Mouse (Mus musculus): ENCODE measurements around the gene Adgrb2. TPM values are rescaled to one million over a fixed set of nuclear protein-coding genes. Genes with fewer than 3 reads are reported as not detected.
A peak's percentile ranks its signal among the peaks of the same experiment; 100 is the strongest.

Gene Adgrb2
- polyA plus RNA-seq, 1 experiment from 2014 or later, result 4.0 TPM

DNA sequence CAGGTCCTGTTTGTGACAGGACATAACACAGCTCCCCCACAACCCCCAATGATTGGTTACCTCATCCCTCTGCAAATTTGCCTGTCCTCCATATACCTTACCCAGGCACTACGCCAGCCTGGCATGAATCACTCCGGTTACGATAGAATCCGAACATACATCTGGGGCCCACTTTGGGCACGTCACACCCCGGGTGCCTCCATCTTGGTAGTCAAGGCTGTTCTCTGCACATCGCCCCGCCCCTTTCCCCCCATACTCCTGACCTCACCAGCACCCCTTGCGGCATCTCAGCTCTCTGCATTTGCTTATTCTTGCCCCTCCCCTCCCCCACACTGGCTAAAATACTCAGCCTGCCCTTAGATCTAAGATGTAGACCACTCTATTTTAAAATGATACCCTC lies 20.9 kb downstream of the Adgrb2 start:
- Histone ChIP-seq H3K9ac (ENCODE audit: low read depth, low read length) (no peak overlapping the region), H3K4me2 (ENCODE audit: low read depth, low read length) (no peak overlapping the region), H3K27ac (replicated peaks; ENCODE audit: low read depth, low read length) (no peak overlapping the region), H3K4me1 (ENCODE audit: control insufficient read depth, insufficient read depth, low read length) (peaks cover 8% of the 10 kb centered on the region; the same call in 1 of the 2 replicates), H3K27me3 (replicated peaks; ENCODE audit: control insufficient read depth, insufficient read depth, low read length) (peaks cover 6% of the 10 kb centered on the region; the same call in 1 of the 2 replicates), H3K4me3 (ENCODE audit: low read depth, low read length) (no peak overlapping the region), H3K9me3 (ENCODE audit: control insufficient read depth, low read length) (no peaks in the 10 kb centered on the region), H3K36me3 (ENCODE audit: control insufficient read depth, insufficient read depth, low read length) (0 out of 2 replicates have a peak, but pooled peaks cover 15% of the 10 kb centered on the region)
- DNase-seq (ENCODE audit: low spot score) (no peak), ATAC-seq (ENCODE audit: low read depth) (no peak)
- 67% methylated on average over 9 of the region's 9 CpGs for WGBS

DNA sequence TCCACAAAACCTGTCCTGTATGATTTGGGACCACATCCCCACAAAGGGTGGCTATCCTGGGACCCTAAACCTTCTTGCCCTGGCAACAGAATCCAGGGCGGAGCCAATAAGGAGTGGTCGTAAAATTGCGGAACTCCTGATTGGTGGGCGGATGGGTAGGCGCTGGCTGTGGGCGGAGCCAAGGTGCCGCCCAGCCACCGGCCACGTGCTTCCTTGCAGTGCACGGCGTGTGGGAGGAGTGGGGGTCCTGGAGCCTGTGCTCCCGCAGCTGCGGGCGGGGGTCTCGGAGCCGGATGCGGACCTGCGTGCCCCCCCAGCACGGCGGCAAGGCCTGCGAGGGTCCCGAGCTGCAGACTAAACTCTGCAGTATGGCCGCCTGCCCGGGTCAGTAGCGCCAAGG lies 21.9 kb downstream of the Adgrb2 start:
- peaks cover 6% of the 10 kb centered on the region; the same call in 1 of the 2 replicates for H3K27me3 ChIP-seq (replicated peaks; ENCODE audit: control insufficient read depth, insufficient read depth, low read length)
- H3K36me3 ChIP-seq (ENCODE audit: control insufficient read depth, insufficient read depth, low read length), result peaks cover 21% of the 10 kb centered on the region; the same call in 1 of the 2 replicates
- 16% methylated on average over 21 of the region's 25 CpGs for WGBS
- no peak overlapping the region for H3K27ac ChIP-seq (replicated peaks; ENCODE audit: low read depth, low read length)
- peak overlapping the region; percentile 40 for H3K9ac ChIP-seq (ENCODE audit: low read depth, low read length)
- H3K9me3 ChIP-seq (ENCODE audit: control insufficient read depth, low read length), result no peaks in the 10 kb centered on the region
- peak overlapping the region; percentile 23 for H3K4me3 ChIP-seq (ENCODE audit: low read depth, low read length)
- DNase-seq (ENCODE audit: low spot score), result no peak
- peaks cover 4% of the 10 kb centered on the region; the same call in 1 of the 2 replicates for H3K4me1 ChIP-seq (ENCODE audit: control insufficient read depth, insufficient read depth, low read length)
- no peak for ATAC-seq (ENCODE audit: low read depth)
- H3K4me2 ChIP-seq (ENCODE audit: low read depth, low read length), result peak overlapping the region; percentile 50

DNA sequence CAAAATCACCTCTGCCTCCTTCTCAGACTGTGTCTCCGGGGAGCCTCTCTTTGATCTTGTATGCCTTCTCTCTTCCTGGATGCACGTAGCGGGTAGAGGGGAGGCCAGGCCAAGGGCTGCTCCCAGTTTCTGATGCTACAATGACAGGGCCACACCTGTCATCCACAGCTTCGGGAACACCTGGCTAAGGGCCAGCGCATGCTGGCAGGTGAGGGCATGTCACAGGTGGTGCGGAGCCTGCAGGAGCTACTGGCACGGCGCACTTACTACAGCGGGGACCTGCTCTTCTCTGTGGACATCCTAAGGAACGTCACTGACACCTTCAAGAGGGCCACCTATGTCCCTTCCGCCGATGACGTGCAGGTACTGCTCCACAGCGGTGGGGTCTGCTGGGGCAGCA lies 24.4 kb downstream of the Adgrb2 start:
- no peak for ATAC-seq (ENCODE audit: low read depth)
- H3K27me3 ChIP-seq (replicated peaks; ENCODE audit: control insufficient read depth, insufficient read depth, low read length), result peaks cover 6% of the 10 kb centered on the region; the same call in 1 of the 2 replicates
- H3K36me3 ChIP-seq (ENCODE audit: control insufficient read depth, insufficient read depth, low read length), result peaks cover 28% of the 10 kb centered on the region; the same call in 1 of the 2 replicates
- H3K27ac ChIP-seq (replicated peaks; ENCODE audit: low read depth, low read length), result no peak overlapping the region
- WGBS, result 77% methylated on average over 13 of the region's 14 CpGs
- no peak overlapping the region for H3K9ac ChIP-seq (ENCODE audit: low read depth, low read length)
- no peak overlapping the region for H3K4me3 ChIP-seq (ENCODE audit: low read depth, low read length)
- H3K9me3 ChIP-seq (ENCODE audit: control insufficient read depth, low read length), result no peaks in the 10 kb centered on the region
- H3K4me1 ChIP-seq (ENCODE audit: control insufficient read depth, insufficient read depth, low read length), result peaks cover 4% of the 10 kb centered on the region; the same call in 1 of the 2 replicates
- no peak for DNase-seq (ENCODE audit: low spot score)
- no peak overlapping the region for H3K4me2 ChIP-seq (ENCODE audit: low read depth, low read length)

DNA sequence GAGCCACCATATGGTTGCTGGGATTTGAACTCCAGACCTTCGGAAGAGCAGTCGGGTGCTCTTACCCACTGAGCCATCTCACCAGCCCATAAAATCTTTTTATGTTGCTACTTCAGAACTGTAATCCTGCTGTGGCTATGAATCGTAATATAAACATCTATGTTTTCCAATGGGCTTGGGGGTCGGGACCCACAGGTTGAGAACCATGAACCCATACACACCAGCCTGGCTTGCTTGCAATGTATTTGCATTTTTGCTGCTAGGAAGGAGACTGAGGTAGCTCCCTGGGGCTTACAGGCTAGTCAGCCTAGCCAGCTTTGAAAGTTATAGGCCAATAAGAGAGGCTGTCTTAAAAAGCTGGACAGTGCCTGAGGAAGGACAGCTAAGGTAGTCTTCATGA lies 26.1 kb downstream of the Adgrb2 start:
- no peak overlapping the region for H3K27ac ChIP-seq (replicated peaks; ENCODE audit: low read depth, low read length)
- peaks cover 6% of the 10 kb centered on the region; the same call in 1 of the 2 replicates for H3K27me3 ChIP-seq (replicated peaks; ENCODE audit: control insufficient read depth, insufficient read depth, low read length)
- H3K4me2 ChIP-seq (ENCODE audit: low read depth, low read length), result no peak overlapping the region
- 88% methylated on average over 4 of the region's 4 CpGs for WGBS
- no peak overlapping the region for H3K4me3 ChIP-seq (ENCODE audit: low read depth, low read length)
- H3K4me1 ChIP-seq (ENCODE audit: control insufficient read depth, insufficient read depth, low read length), result peaks cover 4% of the 10 kb centered on the region; the same call in 1 of the 2 replicates
- H3K9ac ChIP-seq (ENCODE audit: low read depth, low read length), result no peak overlapping the region
- peaks cover 28% of the 10 kb centered on the region; the same call in 1 of the 2 replicates for H3K36me3 ChIP-seq (ENCODE audit: control insufficient read depth, insufficient read depth, low read length)
- ATAC-seq (ENCODE audit: low read depth) (no peak), DNase-seq (ENCODE audit: low spot score) (no peak)
- H3K9me3 ChIP-seq (ENCODE audit: control insufficient read depth, low read length), result no peaks in the 10 kb centered on the region

DNA sequence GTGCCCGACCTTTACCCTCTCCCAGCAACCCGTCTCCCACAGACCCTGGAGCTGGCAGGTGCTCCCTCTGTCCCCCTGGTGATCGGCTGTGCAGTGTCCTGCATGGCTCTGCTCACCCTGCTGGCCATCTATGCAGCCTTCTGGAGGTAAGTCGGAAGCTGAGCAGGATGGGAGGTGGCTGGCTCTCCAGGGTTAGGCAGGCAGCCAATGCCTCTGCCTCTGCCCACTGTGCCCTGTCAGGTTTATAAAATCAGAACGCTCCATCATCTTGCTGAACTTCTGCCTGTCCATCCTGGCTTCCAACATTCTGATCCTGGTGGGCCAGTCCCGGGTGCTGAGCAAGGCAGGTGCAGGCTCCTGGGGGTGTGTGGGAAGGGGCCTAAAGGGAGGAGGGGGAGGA lies 27.6 kb downstream of the Adgrb2 start:
- H3K9ac ChIP-seq (ENCODE audit: low read depth, low read length), result no peak overlapping the region
- no peak overlapping the region for H3K4me3 ChIP-seq (ENCODE audit: low read depth, low read length)
- H3K27ac ChIP-seq (replicated peaks; ENCODE audit: low read depth, low read length), result no peak overlapping the region
- no peak overlapping the region for H3K4me2 ChIP-seq (ENCODE audit: low read depth, low read length)
- H3K27me3 ChIP-seq (replicated peaks; ENCODE audit: control insufficient read depth, insufficient read depth, low read length), result peaks cover 3% of the 10 kb centered on the region; the same call in 1 of the 2 replicates
- H3K4me1 ChIP-seq (ENCODE audit: control insufficient read depth, insufficient read depth, low read length), result no peaks in the 10 kb centered on the region
- WGBS, result 79% methylated on average over 6 of the region's 6 CpGs
- peaks cover 28% of the 10 kb centered on the region; the same call in 1 of the 2 replicates for H3K36me3 ChIP-seq (ENCODE audit: control insufficient read depth, insufficient read depth, low read length)
- ATAC-seq (ENCODE audit: low read depth), result no peak
- DNase-seq (ENCODE audit: low spot score), result no peak
- H3K9me3 ChIP-seq (ENCODE audit: control insufficient read depth, low read length), result no peaks in the 10 kb centered on the region

DNA sequence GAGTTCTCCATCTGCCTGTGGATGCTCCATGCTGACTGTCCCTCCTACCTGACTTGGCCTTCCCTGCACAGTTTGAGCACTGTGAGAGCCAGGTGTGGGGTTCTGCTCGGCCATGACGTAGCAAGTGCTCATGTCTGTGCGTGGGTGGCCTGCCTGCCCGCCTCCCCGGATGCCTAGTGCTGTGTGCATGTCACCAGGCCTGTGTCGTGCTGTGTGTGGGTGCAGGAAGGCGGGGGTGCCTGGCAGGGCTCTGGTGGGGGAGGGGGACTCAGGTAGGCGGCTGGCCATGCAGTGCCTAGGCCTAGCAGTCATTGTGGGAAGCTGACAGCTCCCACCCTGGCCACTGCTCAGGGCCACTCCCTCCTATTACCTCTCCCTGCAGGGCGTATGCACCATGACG lies 28.4 kb downstream of the Adgrb2 start:
- Histone ChIP-seq H3K4me1 (ENCODE audit: control insufficient read depth, insufficient read depth, low read length) (no peaks in the 10 kb centered on the region), H3K9me3 (ENCODE audit: control insufficient read depth, low read length) (no peaks in the 10 kb centered on the region), H3K4me3 (ENCODE audit: low read depth, low read length) (no peak overlapping the region), H3K27ac (replicated peaks; ENCODE audit: low read depth, low read length) (no peak overlapping the region), H3K36me3 (ENCODE audit: control insufficient read depth, insufficient read depth, low read length) (peaks cover 28% of the 10 kb centered on the region; the same call in 1 of the 2 replicates), H3K9ac (ENCODE audit: low read depth, low read length) (no peak overlapping the region), H3K4me2 (ENCODE audit: low read depth, low read length) (no peak overlapping the region), H3K27me3 (replicated peaks; ENCODE audit: control insufficient read depth, insufficient read depth, low read length) (no peaks in the 10 kb centered on the region)
- 66% methylated on average over 10 of the region's 10 CpGs for WGBS
- DNase-seq (ENCODE audit: low spot score) (no peak), ATAC-seq (ENCODE audit: low read depth) (no peak)

DNA sequence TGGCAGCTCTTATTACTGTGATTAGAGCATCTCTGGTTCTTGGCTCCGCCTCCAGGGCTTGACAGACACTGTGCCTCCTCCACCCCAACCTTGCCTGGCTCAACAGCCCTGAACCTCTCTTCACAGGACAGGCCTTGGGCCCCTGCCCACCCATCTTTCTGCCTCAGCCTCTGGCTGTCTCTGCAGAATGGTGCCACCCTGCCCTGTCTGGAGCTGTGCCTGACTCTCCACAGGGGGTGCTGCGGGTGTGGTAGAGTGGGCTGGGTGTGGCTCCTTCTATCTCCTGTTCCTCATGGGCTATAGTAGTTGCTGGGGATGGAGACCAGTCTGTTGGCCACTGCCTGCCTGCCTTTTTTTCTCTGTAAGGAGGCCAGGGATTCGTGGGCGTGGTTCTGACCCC lies 31.3 kb downstream of the Adgrb2 start:
- H3K4me2 ChIP-seq (ENCODE audit: low read depth, low read length), result no peak overlapping the region
- no peaks in the 10 kb centered on the region for H3K9me3 ChIP-seq (ENCODE audit: control insufficient read depth, low read length)
- no peak for DNase-seq (ENCODE audit: low spot score)
- no peaks in the 10 kb centered on the region for H3K27me3 ChIP-seq (replicated peaks; ENCODE audit: control insufficient read depth, insufficient read depth, low read length)
- no peak overlapping the region for H3K27ac ChIP-seq (replicated peaks; ENCODE audit: low read depth, low read length)
- H3K36me3 ChIP-seq (ENCODE audit: control insufficient read depth, insufficient read depth, low read length), result peaks cover 16% of the 10 kb centered on the region; the same call in 1 of the 2 replicates
- WGBS, result 72% methylated on average over 2 of the region's 4 CpGs
- ATAC-seq (ENCODE audit: low read depth), result no peak
- H3K4me3 ChIP-seq (ENCODE audit: low read depth, low read length), result no peak overlapping the region
- no peak overlapping the region for H3K9ac ChIP-seq (ENCODE audit: low read depth, low read length)
- no peaks in the 10 kb centered on the region for H3K4me1 ChIP-seq (ENCODE audit: control insufficient read depth, insufficient read depth, low read length)

DNA sequence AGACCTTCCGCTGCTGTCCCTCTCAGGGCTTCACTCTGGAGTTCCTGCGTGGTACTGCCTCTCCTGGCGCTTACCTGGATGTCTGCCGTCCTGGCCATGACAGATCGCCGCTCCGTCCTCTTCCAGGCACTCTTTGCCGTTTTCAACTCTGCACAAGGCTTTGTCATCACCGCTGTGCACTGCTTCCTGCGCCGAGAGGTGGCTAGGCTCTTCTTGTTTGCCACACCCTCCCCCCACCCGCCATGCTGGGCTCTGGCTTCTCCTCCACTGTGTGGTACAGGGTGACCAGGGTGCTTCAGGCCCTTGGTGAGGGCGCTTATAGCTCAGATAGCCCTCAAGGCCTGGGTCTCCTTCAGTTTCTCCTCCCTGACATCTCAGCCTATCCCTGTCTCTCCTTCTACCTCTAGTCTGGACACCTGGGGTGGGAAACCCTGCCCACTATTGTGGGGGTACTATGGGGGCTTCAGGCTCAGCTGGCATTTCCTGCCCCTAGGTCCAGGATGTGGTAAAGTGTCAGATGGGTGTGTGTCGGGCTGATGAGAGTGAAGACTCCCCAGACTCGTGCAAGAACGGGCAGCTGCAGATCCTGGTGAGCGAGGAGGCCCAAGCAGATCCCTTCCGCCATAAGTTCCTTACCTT lies 32.5 kb downstream of the Adgrb2 start:
- Histone ChIP-seq H3K36me3 (ENCODE audit: control insufficient read depth, insufficient read depth, low read length) (peaks cover 6% of the 10 kb centered on the region; the same call in 1 of the 2 replicates), H3K27ac (replicated peaks; ENCODE audit: low read depth, low read length) (no peak overlapping the region), H3K4me3 (ENCODE audit: low read depth, low read length) (no peak overlapping the region), H3K9me3 (ENCODE audit: control insufficient read depth, low read length) (no peaks in the 10 kb centered on the region), H3K4me2 (ENCODE audit: low read depth, low read length) (no peak overlapping the region), H3K27me3 (replicated peaks; ENCODE audit: control insufficient read depth, insufficient read depth, low read length) (no peaks in the 10 kb centered on the region), H3K9ac (ENCODE audit: low read depth, low read length) (no peak overlapping the region), H3K4me1 (ENCODE audit: control insufficient read depth, insufficient read depth, low read length) (no peaks in the 10 kb centered on the region)
- ATAC-seq (ENCODE audit: low read depth), result no peak
- WGBS, result 66% methylated on average over 18 of the region's 18 CpGs
- no peak for DNase-seq (ENCODE audit: low spot score)

DNA sequence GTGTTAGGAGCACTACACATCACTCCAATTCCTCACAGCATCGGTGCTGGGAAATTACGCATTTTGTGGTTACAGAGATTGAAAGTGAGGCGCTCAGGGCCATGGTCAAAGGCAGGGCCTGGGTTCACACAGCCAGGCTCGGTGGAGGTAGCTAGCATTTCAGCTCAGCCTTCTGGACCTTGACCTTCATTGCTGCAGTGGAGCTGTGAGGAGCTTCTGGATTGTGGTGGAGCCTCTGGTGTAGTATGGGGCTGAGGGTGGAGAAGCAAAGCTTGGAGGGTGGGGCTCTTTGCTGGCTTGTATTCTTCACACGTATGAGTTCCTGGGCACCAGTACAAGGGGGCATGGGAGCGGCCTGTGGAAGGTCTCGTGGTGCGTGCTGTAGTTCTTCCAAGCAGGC lies 38.3 kb downstream of the Adgrb2 start:
- DNase-seq (ENCODE audit: low spot score) (no peak), ATAC-seq (ENCODE audit: low read depth) (no peak)
- no peaks in the 10 kb centered on the region for H3K27me3 ChIP-seq (replicated peaks; ENCODE audit: control insufficient read depth, insufficient read depth, low read length)
- H3K9me3 ChIP-seq (ENCODE audit: control insufficient read depth, low read length), result no peaks in the 10 kb centered on the region
- no peaks in the 10 kb centered on the region for H3K4me1 ChIP-seq (ENCODE audit: control insufficient read depth, insufficient read depth, low read length)
- H3K9ac ChIP-seq (ENCODE audit: low read depth, low read length), result no peak overlapping the region
- WGBS, result 85% methylated on average over 8 of the region's 8 CpGs
- H3K36me3 ChIP-seq (ENCODE audit: control insufficient read depth, insufficient read depth, low read length), result peaks cover 6% of the 10 kb centered on the region; the same call in 1 of the 2 replicates
- H3K27ac ChIP-seq (replicated peaks; ENCODE audit: low read depth, low read length), result no peak overlapping the region
- H3K4me3 ChIP-seq (ENCODE audit: low read depth, low read length), result no peak overlapping the region
- H3K4me2 ChIP-seq (ENCODE audit: low read depth, low read length), result no peak overlapping the region
